Mouse (Mus musculus) MEL (cell line): ENCODE data around the gene Tcf7. TPM values are rescaled to one million over a fixed set of nuclear protein-coding genes. Genes with fewer than 3 reads are reported as not detected.

Experiments
- DNase-seq: peaks from one replicate; pipeline ENCODE4 v3.0.0; 2011; ENCODE audit warnings: low read depth, low spot score
- H3K27ac ChIP-seq: 2 replicates; pipeline ENCODE4 v1.5.1; 2012; ENCODE audit warnings: low read depth, mild to moderate bottlenecking, control low read depth, low read length, moderate library complexity; ENCODE audit not compliant: control insufficient read depth
- H3K27me3 ChIP-seq, 2 experiments: fragments of 150-350 bp in 1 of 2; sonication (generic) in 1 of 2; 2 replicates each; pipeline ENCODE4 v1.6.1; 2012; ENCODE audit warnings: low read length in 2 of 2, mild to moderate bottlenecking in 2 of 2, improper control_type of control experiment in 1 of 2, moderate library complexity in 1 of 2; ENCODE audit not compliant: insufficient read depth in 2 of 2, control insufficient read depth in 1 of 2
- H3K36me3 ChIP-seq, 2 experiments: 2 replicates each; pipeline ENCODE4 v1.6.1; 2012 to 2014; ENCODE audit warnings: low read length in 2 of 2, improper control_type of control experiment in 1 of 2, inconsistent platforms in 1 of 2, mild to moderate bottlenecking in 1 of 2; ENCODE audit not compliant: insufficient read depth in 2 of 2, control insufficient read depth in 1 of 2
- H3K4me1 ChIP-seq, 2 experiments: fragments of 150-350 bp in 1 of 2; sonication (generic) in 1 of 2; 2 replicates each; pipeline ENCODE4 v1.6.1; 2012; ENCODE audit warnings: low read length in 2 of 2, improper control_type of control experiment in 1 of 2, mild to moderate bottlenecking in 1 of 2; ENCODE audit not compliant: insufficient read depth in 2 of 2, control insufficient read depth in 1 of 2
- H3K4me3 ChIP-seq, 2 experiments: fragments of 150-350 bp in 1 of 2; sonication (generic) in 1 of 2; 2 replicates each; pipeline ENCODE4 v1.5.1; 2012; ENCODE audit warnings: low read depth in 2 of 2, low read length in 2 of 2, mild to moderate bottlenecking in 2 of 2, moderate library complexity in 2 of 2, control low read depth in 1 of 2, improper control_type of control experiment in 1 of 2; ENCODE audit not compliant: control insufficient read depth in 1 of 2, insufficient read depth in 1 of 2
- H3K79me2 ChIP-seq: 2 replicates; pipeline ENCODE4 v1.6.1; 2012; ENCODE audit warnings: mild to moderate bottlenecking, low read length, moderate library complexity; ENCODE audit not compliant: control insufficient read depth, poor library complexity, insufficient read depth
- H3K9ac ChIP-seq: 2 replicates; pipeline ENCODE4 v1.6.1; 2012; ENCODE audit warnings: low read depth, mild to moderate bottlenecking, control low read depth, low read length, moderate library complexity; ENCODE audit not compliant: control insufficient read depth, poor library complexity, severe bottlenecking
- H3K9me3 ChIP-seq: fragments of 150-350 bp; sonication (generic); replicated peaks from 2 replicates; pipeline ENCODE4 v1.6.1; 2012; ENCODE audit warnings: mild to moderate bottlenecking, low read length, improper control_type of control experiment, moderate library complexity; ENCODE audit not compliant: insufficient read depth
- BHLHE40 ChIP-seq: IDR thresholded peaks from 2 replicates; pipeline ENCODE4 v1.6.1; 2012; ENCODE audit warnings: low read depth, mild to moderate bottlenecking, inconsistent platforms, low read length, improper control_type of control experiment, borderline replicate concordance
- CHD1 ChIP-seq: IDR thresholded peaks from 2 replicates; pipeline ENCODE4 v1.6.1; 2012; ENCODE audit warnings: low read depth, mild to moderate bottlenecking, inconsistent platforms, low read length, improper control_type of control experiment
- CTCF ChIP-seq, 3 experiments: IDR thresholded peaks in 2 of 3; conservative IDR thresholded peaks in 1 of 3; 2 replicates each; pipeline ENCODE4 v1.5.1; 2011 to 2012; ENCODE audit warnings: low read length in 3 of 3, low read depth in 2 of 3, mild to moderate bottlenecking in 2 of 3, improper control_type of control experiment in 1 of 3, inconsistent platforms in 1 of 3, mixed read lengths in 1 of 3, moderate library complexity in 1 of 3; ENCODE audit not compliant: control insufficient read depth in 1 of 3, insufficient read depth in 1 of 3, poor library complexity in 1 of 3, severe bottlenecking in 1 of 3
- ELF1 ChIP-seq: IDR thresholded peaks from 2 replicates; pipeline ENCODE4 v1.6.1; 2014; ENCODE audit warnings: low read depth, mild to moderate bottlenecking, inconsistent platforms, low read length, improper control_type of control experiment, moderate library complexity
- EP300 ChIP-seq, 2 experiments: IDR thresholded peaks; 2 replicates each; pipeline ENCODE4 v1.6.1; 2011; ENCODE audit warnings: improper control_type of control experiment in 2 of 2, low read length in 2 of 2, low read depth in 1 of 2, mild to moderate bottlenecking in 1 of 2
- ETS1 ChIP-seq: IDR thresholded peaks from 2 replicates; pipeline ENCODE4 v1.6.1; 2012; ENCODE audit warnings: low read depth, mild to moderate bottlenecking, inconsistent platforms, low read length, improper control_type of control experiment, moderate library complexity
- GABPA ChIP-seq: IDR thresholded peaks from 2 replicates; pipeline ENCODE4 v1.6.1; 2012; ENCODE audit warnings: low read depth, mild to moderate bottlenecking, inconsistent platforms, low read length, improper control_type of control experiment, moderate library complexity
- GATA1 ChIP-seq: IDR thresholded peaks from 2 replicates; pipeline ENCODE4 v1.6.1; 2011; ENCODE audit warnings: low read depth, low read length, improper control_type of control experiment
- HCFC1 ChIP-seq: IDR thresholded peaks from 2 replicates; pipeline ENCODE4 v1.6.1; 2012; ENCODE audit warnings: low read depth, mild to moderate bottlenecking, inconsistent platforms, low read length, improper control_type of control experiment, moderate library complexity
- JUND ChIP-seq: IDR thresholded peaks from 2 replicates; pipeline ENCODE4 v1.6.1; 2011; ENCODE audit warnings: low read depth, mild to moderate bottlenecking, improper control_type of control experiment, low read length
- MAFK ChIP-seq: IDR thresholded peaks from 2 replicates; pipeline ENCODE4 v1.6.1; 2011; ENCODE audit warnings: low read depth, mild to moderate bottlenecking, low read length, improper control_type of control experiment, borderline replicate concordance
- MAZ ChIP-seq: IDR thresholded peaks from 2 replicates; pipeline ENCODE4 v1.6.1; 2012; ENCODE audit warnings: low read depth, mild to moderate bottlenecking, inconsistent platforms, low read length, improper control_type of control experiment
- MEF2A ChIP-seq: IDR thresholded peaks from 2 replicates; pipeline ENCODE4 v1.6.1; 2014; ENCODE audit warnings: low read depth, mild to moderate bottlenecking, inconsistent platforms, low read length, improper control_type of control experiment; ENCODE audit not compliant: poor library complexity, insufficient replicate concordance, severe bottlenecking; ENCODE audit errors: extremely low read depth
- MXI1 ChIP-seq: IDR thresholded peaks from 2 replicates; pipeline ENCODE4 v1.6.1; 2011; ENCODE audit warnings: mild to moderate bottlenecking, low read depth, low read length, improper control_type of control experiment
- MYB ChIP-seq: IDR thresholded peaks from 2 replicates; pipeline ENCODE4 v1.6.1; 2011; ENCODE audit warnings: mild to moderate bottlenecking, low read depth, low read length, improper control_type of control experiment
- MYC ChIP-seq: IDR thresholded peaks from 2 replicates; pipeline ENCODE4 v1.6.1; 2011; ENCODE audit warnings: low read depth, mild to moderate bottlenecking, low read length, improper control_type of control experiment, moderate library complexity
- NRF1 ChIP-seq: IDR thresholded peaks from 2 replicates; pipeline ENCODE4 v1.6.1; 2014; ENCODE audit warnings: low read depth, mild to moderate bottlenecking, inconsistent platforms, low read length, improper control_type of control experiment, moderate library complexity; ENCODE audit not compliant: poor library complexity, insufficient read depth, severe bottlenecking
- POLR2AphosphoS5 ChIP-seq: IDR thresholded peaks from 2 replicates; pipeline ENCODE4 v1.6.1; 2012; ENCODE audit warnings: low read depth, borderline replicate concordance, mild to moderate bottlenecking, inconsistent platforms, low read length, moderate library complexity, mixed read lengths
- RAD21 ChIP-seq: IDR thresholded peaks from 2 replicates; pipeline ENCODE4 v1.6.1; 2011; ENCODE audit warnings: mild to moderate bottlenecking, low read depth, low read length, improper control_type of control experiment
- RCOR1 ChIP-seq: IDR thresholded peaks from 2 replicates; pipeline ENCODE4 v1.6.1; 2012; ENCODE audit warnings: low read depth, mild to moderate bottlenecking, inconsistent platforms, low read length, improper control_type of control experiment
- SIN3A ChIP-seq: IDR thresholded peaks from 2 replicates; pipeline ENCODE4 v1.6.1; 2012; ENCODE audit warnings: low read length, improper control_type of control experiment, inconsistent platforms
- TAL1 ChIP-seq: IDR thresholded peaks from 2 replicates; pipeline ENCODE4 v1.6.1; 2012; ENCODE audit warnings: mild to moderate bottlenecking, inconsistent platforms, low read length, moderate library complexity, mixed read lengths
- TCF12 ChIP-seq: IDR thresholded peaks from 2 replicates; pipeline ENCODE4 v1.6.1; 2014; ENCODE audit warnings: low read depth, mild to moderate bottlenecking, inconsistent platforms, low read length, improper control_type of control experiment, moderate library complexity
- USF1 ChIP-seq: IDR thresholded peaks from 2 replicates; pipeline ENCODE4 v1.6.1; 2014; ENCODE audit warnings: low read depth, mild to moderate bottlenecking, inconsistent platforms, low read length, improper control_type of control experiment, moderate library complexity
- USF2 ChIP-seq, 2 experiments: IDR thresholded peaks; 2 replicates each; pipeline ENCODE4 v1.6.1; 2011 to 2012; ENCODE audit warnings: improper control_type of control experiment in 2 of 2, low read length in 2 of 2, borderline replicate concordance in 1 of 2, inconsistent platforms in 1 of 2, low read depth in 1 of 2, mild to moderate bottlenecking in 1 of 2; ENCODE audit not compliant: insufficient read depth in 1 of 2
- ZC3H11A ChIP-seq: IDR thresholded peaks from 2 replicates; pipeline ENCODE4 v1.6.1; 2012; ENCODE audit warnings: low read depth, mild to moderate bottlenecking, inconsistent platforms, low read length, improper control_type of control experiment
- ZNF384 ChIP-seq: IDR thresholded peaks from 2 replicates; pipeline ENCODE4 v1.6.1; 2012; ENCODE audit warnings: low read depth, mild to moderate bottlenecking, inconsistent platforms, low read length, improper control_type of control experiment
- polyA plus RNA-seq, 2 experiments: library from polyadenylated mRNA; stranded (reverse) in 1 of 2; unstranded in 1 of 2; fragments of >175 nt in 1 of 2; fragments of >200 nt in 1 of 2; gene quantifications; 2 replicates each; pipeline versions ENCODE4 v1.2.1 to v1.2.4; 2012; ENCODE audit warnings: low replicate concordance in 2 of 2, low read depth in 1 of 2; ENCODE audit not compliant: insufficient read length in 2 of 2, insufficient read depth in 1 of 2, missing spikeins in 1 of 2
- total RNA-seq: library from RNA; depleted of rRNA; stranded (reverse); fragments of 300-350 nt; gene quantifications from 2 replicates; pipeline ENCODE4 v1.2.3, GENCODE M21; 2012

Tcf7 gene
- total and polyA plus RNA-seq, 3 experiments = 0.12 to 2.3 TPM; not detected in 1

- H3K27me3 ChIP-seq = no peaks in the 10 kb centered on the region; a peak in 2 of 4 replicates
Observed at GRCm38 (mm10) chr11:52306431-52306830, 23.6 kb upstream of the Tcf7 start.

GRCm38 (mm10) chr11:52305266-52305665 lies 22.5 kb upstream of the Tcf7 start:
- no peaks in the 10 kb centered on the region; a peak in 3 of 4 replicates for H3K27me3 ChIP-seq
- peaks cover 0 to 14% of the 10 kb centered on the region in 2 experiments; a peak in 3 of 4 replicates for H3K4me1 ChIP-seq
- peak; percentile 45 for TF ChIP-seq TAL1
- TF ChIP-seq MAZ = no peak
- no peak for TF ChIP-seq ZNF384
- no peak for TF ChIP-seq CTCF (IDR thresholded peaks at IDR 0.05 in 2 of 3, conservative IDR thresholded peaks at IDR 0.05 in 1 of 3; ENCODE audit: control insufficient read depth in 1 of 3, insufficient read depth in 1 of 3, low read depth in 2 of 3, low read length in 3 of 3, poor library complexity in 1 of 3, severe bottlenecking in 1 of 3)
- TF ChIP-seq ZC3H11A = no peak
- no peak for TF ChIP-seq JUND
- TF ChIP-seq MYC = peak; percentile 47; the same call in 1 of the 2 replicates
- no peak for TF ChIP-seq USF2 (IDR thresholded peaks at IDR 0.05; ENCODE audit: borderline replicate concordance in 1 of 2, insufficient read depth in 1 of 2, low read depth in 1 of 2, low read length in 2 of 2)
- no peak for TF ChIP-seq SIN3A
- peak; percentile 46; the same call in 1 of the 2 replicates for TF ChIP-seq MAFK
- TF ChIP-seq RCOR1 = peak; percentile 96
- TF ChIP-seq BHLHE40 = peak; percentile 42; the same call in 1 of the 2 replicates
- TF ChIP-seq ELF1 = peak; percentile 38; the same call in 1 of the 2 replicates
- peak; percentile 87 for TF ChIP-seq GATA1
- TF ChIP-seq POLR2AphosphoS5 = no peak
- peak; percentile 55; the same call in 1 of the 2 replicates for TF ChIP-seq TCF12
- no peak for TF ChIP-seq MEF2A
- TF ChIP-seq USF1 = no peak
- no peak for TF ChIP-seq CHD1
- TF ChIP-seq NRF1 = no peak
- TF ChIP-seq HCFC1 = no peak
- TF ChIP-seq MYB = 0 out of 2 replicates have a peak, but pooled peaks have one; percentile 41
- no peak for TF ChIP-seq MXI1
- TF ChIP-seq GABPA = no peak
- no peak for TF ChIP-seq RAD21
- peak; percentile 39; the same call in 1 of the 2 replicates for TF ChIP-seq ETS1
- TF ChIP-seq EP300 (IDR thresholded peaks at IDR 0.05; ENCODE audit: low read depth in 1 of 2, low read length in 2 of 2) = peak; percentile 70 to 83

More at GRCm38 (mm10) chr11:52306431-52306830, 23.6 kb upstream of the Tcf7 start:
- H3K79me2 ChIP-seq = no peaks in the 10 kb centered on the region
- TF ChIP-seq USF2 (IDR thresholded peaks at IDR 0.05; ENCODE audit: borderline replicate concordance in 1 of 2, insufficient read depth in 1 of 2, low read depth in 1 of 2, low read length in 2 of 2) (no peak), JUND (no peak), POLR2AphosphoS5 (no peak), MAZ (no peak), TAL1 (no peak)
- H3K9ac ChIP-seq = no peak overlapping the region
- H3K27ac ChIP-seq = no peak overlapping the region
- DNase-seq = no peak
- H3K36me3 ChIP-seq = peaks cover 0 to 8% of the 10 kb centered on the region in 2 experiments; a peak in 1 of 4 replicates
- peaks cover 0 to 14% of the 10 kb centered on the region in 2 experiments; a peak in 3 of 4 replicates for H3K4me1 ChIP-seq
- H3K9me3 ChIP-seq = no peaks in the 10 kb centered on the region
- H3K4me3 ChIP-seq = no peak overlapping the region

More at GRCm38 (mm10) chr11:52305266-52305665, 22.5 kb upstream of the Tcf7 start:
- Histone ChIP-seq H3K36me3 (peaks cover 0 to 8% of the 10 kb centered on the region in 2 experiments; a peak in 1 of 4 replicates), H3K9me3 (no peaks in the 10 kb centered on the region), H3K27ac (no peak overlapping the region), H3K4me3 (no peak overlapping the region), H3K79me2 (no peaks in the 10 kb centered on the region), H3K9ac (no peak overlapping the region)
- peak; percentile 85 for DNase-seq
